Mouse (Mus musculus): Measurements from ENCODE around the gene Rbm38. TPM values are rescaled to one million over a fixed set of nuclear protein-coding genes. Genes with fewer than 3 reads are reported as not detected.

Gene Rbm38
- total RNA-seq, 4 experiments from 2014 or later: 180 to 208 (median 192) TPM

GRCm38 (mm10) chr2:173056882-173057315 lies 36.6 kb downstream of the Rbm38 start:
- no peak for DNase-seq (ENCODE audit: low spot score in 2 of 2)

GRCm38 (mm10) chr2:173057623-173058022 lies 37.3 kb downstream of the Rbm38 start:
- peak; percentile 58 to 77 for DNase-seq (ENCODE audit: low spot score in 2 of 2)

GRCm38 (mm10) chr2:173058263-173058662 lies 38.0 kb downstream of the Rbm38 start:
- no peak for DNase-seq (ENCODE audit: low spot score in 2 of 2)

GRCm38 (mm10) chr2:173060450-173060849 lies 40.2 kb downstream of the Rbm38 start:
- no peak for DNase-seq (ENCODE audit: low spot score in 2 of 2)

- DNase-seq (ENCODE audit: low spot score in 2 of 2): no peak
These were observed 41.4 kb downstream of the Rbm38 start for GRCm38 (mm10) chr2:173061443-173062351.

GRCm38 (mm10) chr2:173063219-173063618 lies 42.9 kb downstream of the Rbm38 start:
- no peak for DNase-seq (ENCODE audit: low spot score in 2 of 2)

- DNase-seq (ENCODE audit: low spot score in 2 of 2): no peak
These were observed 44.6 kb downstream of the Rbm38 start for GRCm38 (mm10) chr2:173064864-173065263.

- no peak for DNase-seq (ENCODE audit: low spot score in 2 of 2)
These were observed 52.6 kb downstream of the Rbm38 start for GRCm38 (mm10) chr2:173072948-173073347.

- DNase-seq (ENCODE audit: low spot score in 2 of 2): no peak
These were observed 53.4 kb downstream of the Rbm38 start for GRCm38 (mm10) chr2:173073666-173074065.

- no peak for DNase-seq (ENCODE audit: low spot score in 2 of 2)
These were observed 56.6 kb downstream of the Rbm38 start for GRCm38 (mm10) chr2:173076921-173077320.

- no peak for DNase-seq (ENCODE audit: low spot score in 2 of 2)
These were observed 59.7 kb downstream of the Rbm38 start for GRCm38 (mm10) chr2:173079766-173080549.

- DNase-seq (ENCODE audit: low spot score in 2 of 2): peak; percentile 75 to 78
These were observed 60.5 kb downstream of the Rbm38 start for GRCm38 (mm10) chr2:173080785-173081241.

GRCm38 (mm10) chr2:173082706-173083105 lies 62.4 kb downstream of the Rbm38 start:
- no peak for DNase-seq (ENCODE audit: low spot score in 2 of 2)

GRCm38 (mm10) chr2:173083106-173083505 lies 62.8 kb downstream of the Rbm38 start:
- DNase-seq (ENCODE audit: low spot score in 2 of 2): no peak

GRCm38 (mm10) chr2:173083712-173084475 lies 63.6 kb downstream of the Rbm38 start:
- DNase-seq (ENCODE audit: low spot score in 2 of 2): no peak

Other genes starting within 250 kb of the Rbm38 start
- 1 to 10 TPM in 1 of 4 experiments, under 1 TPM in 3; 0.10 to 1.4 (median 0.25) TPM for gene Bmp7, start 80.2 kb upstream of the Rbm38 start, total RNA-seq (2022)
- gene Spo11, start 42.8 kb upstream of the Rbm38 start, total RNA-seq (2022): not detected
- gene Rae1, start 20.4 kb upstream of the Rbm38 start, total RNA-seq (2022): 10 to 100 TPM in 3 of 4 experiments, 1 to 10 TPM in 1; 8.5 to 11.1 (median 11.0) TPM
- under 1 TPM in 2 of 4 experiments, not detected in 2; 0.18 to 0.34 TPM for gene Ctcfl, start 99.0 kb downstream of the Rbm38 start, total RNA-seq (2022)
- 10 to 100 TPM in 2 of 4 experiments, 1 to 10 TPM in 2; 1.9 to 22.6 (median 8.5) TPM for gene Pck1, start 132.6 kb downstream of the Rbm38 start, total RNA-seq (2022)
- gene Zbp1, start 198.4 kb downstream of the Rbm38 start, total RNA-seq (2022): under 1 TPM in 1 of 4 experiments, not detected in 3; 0.54 TPM